Mouse (Mus musculus) kidney, postnatal 4 days (tissue): ENCODE data around the gene Asz1.
A peak's percentile ranks its signal among the peaks of the same experiment; 100 is the strongest.

Experiments
- DNase-seq, 2 experiments: peaks; one replicate each; pipeline ENCODE4 v3.0.0; 2021; ENCODE audit warnings: mixed read lengths in 2 of 2

Gene Asz1

DNA sequence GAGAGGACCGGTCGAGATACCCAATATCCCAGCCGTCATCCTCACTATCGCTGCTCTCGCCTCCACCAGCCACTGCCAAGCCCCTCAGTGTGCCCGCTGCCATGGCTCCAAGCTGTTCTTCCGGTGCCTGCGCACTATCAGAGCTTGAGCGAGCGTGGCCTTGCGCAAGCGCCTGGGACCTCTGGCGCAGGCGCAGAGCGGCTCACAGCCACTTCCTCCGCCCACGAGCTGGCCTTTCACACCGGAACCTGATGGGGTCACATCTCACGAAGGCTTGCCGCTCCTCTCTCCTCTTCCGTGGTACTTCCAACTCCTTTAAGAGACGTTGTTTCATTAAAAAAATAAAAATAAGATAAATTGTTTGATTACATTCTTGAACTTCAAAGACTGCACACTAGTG, at the start of gene Asz1:
Gene Asz1, minus strand, starts transcription at position 128 of the 400 bp plus-strand sequence.
- DNase-seq: no peak

DNA sequence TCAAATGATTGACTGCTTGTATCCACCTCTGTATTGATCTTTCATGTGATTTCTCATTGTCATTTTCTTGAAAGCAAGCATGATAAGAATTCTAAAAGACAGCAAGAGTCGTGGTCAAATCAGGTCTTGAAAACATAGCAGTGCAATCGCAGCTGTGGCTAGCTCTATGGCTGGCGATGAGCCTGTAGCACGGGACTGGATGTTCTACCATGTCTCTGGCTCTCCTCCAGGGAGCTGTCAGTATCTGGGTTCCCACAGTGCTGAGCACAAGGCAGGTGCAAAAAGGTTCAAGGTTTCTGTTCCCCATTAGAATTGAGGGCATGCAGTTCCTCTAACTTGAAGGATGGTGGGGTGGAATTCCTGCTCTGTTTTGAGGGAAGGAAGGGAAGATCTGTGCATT, 44.2 kb upstream of the Asz1 start:
- no peak for DNase-seq

DNA sequence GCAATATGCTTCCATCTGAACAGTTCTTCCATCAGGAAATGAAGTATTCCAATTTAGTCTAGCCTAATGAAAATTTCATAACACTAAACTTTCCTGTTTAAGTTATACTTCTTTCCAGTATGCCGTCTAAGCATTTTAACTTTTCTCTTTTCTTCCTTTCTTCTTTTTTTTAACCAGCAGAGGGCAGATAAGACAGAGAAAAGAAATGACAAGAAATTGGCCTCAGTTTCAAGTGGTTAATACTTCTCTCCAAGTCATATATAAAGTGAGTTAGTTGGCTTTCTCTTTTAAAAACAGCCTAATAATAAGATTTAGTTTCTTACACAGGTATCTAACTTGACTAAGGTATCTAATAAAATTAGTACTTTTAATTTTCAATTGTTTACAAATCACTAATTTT, 26.4 kb upstream of the Asz1 start:
- no peak for DNase-seq

DNA sequence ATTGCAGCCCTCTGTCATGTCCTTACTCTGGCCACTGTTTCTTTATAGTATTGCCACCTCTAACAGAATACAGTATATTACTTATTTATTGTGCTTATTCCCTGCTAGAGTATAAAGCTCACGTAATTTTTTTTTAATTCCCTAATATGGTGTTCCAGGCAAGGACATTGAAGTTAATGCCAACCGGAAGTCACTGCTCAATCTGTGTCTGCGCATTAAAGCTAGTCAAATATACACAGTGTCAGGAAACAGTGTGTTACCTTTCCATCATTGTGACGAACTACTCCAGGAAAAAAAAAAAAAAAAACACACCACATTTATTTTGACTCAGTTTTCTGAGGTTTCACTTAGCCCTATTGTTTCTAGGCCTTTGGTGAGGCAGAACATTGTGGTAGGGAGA, 19.2 kb upstream of the Asz1 start:
- no peak for DNase-seq

- no peak for DNase-seq
These were observed 18.5 kb upstream of the Asz1 start for GRCm38 (mm10) chr6:18127206-18127983.

- no peak for DNase-seq
These were observed 12.0 kb downstream of the Asz1 start for GRCm38 (mm10) chr6:18096861-18097260.

GRCm38 (mm10) chr6:18089098-18089497, 19.8 kb downstream of the Asz1 start:
- DNase-seq: no peak

DNA sequence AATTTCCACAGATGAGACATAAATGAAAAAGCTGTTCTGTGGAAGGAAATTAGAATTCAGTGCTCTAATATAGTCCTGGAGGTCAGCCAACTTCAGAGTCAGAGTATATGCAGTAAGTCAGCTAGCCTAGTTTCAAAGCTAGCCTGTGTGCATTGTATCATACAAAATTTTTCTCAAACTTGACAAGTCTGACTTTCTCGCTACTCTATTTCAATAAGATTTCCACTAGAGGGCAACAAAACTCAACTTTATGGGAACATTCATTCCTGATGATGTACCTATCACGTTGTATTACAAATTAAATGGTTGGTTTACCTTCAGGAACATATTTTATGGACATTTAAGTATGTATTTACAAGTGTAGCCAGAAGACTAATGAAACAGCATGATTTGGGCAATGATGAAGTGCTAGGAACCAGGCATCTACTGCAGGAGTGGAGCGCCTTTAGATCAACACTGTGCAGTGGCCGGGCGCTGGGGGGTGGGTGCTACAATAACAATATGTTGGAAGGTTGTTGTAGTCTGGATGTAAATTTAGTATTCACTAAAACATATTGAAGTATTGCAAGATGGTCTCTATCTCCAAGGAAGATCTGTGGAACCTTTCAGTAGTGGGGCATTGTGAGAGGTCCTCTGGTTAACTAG, 21.6 kb downstream of the Asz1 start:
- no peak for DNase-seq

- DNase-seq: no peak
These were observed 30.2 kb downstream of the Asz1 start for GRCm38 (mm10) chr6:18078615-18079014.

DNA sequence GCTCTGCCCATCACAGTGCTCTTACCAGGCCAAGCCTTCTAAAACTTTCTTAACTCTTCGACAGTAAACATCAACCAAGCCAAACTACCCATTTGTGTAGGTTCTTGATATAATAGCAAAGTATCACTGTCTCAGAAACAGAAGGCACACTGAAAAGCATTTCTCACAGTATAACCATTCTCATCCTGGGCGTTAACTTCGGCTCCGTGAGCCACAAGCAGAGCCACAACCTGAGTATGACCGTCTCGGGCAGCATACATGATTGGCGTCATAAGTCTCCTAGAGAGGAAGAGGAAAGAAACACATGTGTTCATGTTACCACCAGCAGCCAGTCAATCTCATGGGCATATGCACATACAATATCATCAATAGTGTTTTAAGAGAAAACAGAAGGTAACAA, 31.9 kb downstream of the Asz1 start:
- no peak for DNase-seq

GRCm38 (mm10) chr6:18076577-18076976, 32.3 kb downstream of the Asz1 start:
- DNase-seq: no peak

DNA sequence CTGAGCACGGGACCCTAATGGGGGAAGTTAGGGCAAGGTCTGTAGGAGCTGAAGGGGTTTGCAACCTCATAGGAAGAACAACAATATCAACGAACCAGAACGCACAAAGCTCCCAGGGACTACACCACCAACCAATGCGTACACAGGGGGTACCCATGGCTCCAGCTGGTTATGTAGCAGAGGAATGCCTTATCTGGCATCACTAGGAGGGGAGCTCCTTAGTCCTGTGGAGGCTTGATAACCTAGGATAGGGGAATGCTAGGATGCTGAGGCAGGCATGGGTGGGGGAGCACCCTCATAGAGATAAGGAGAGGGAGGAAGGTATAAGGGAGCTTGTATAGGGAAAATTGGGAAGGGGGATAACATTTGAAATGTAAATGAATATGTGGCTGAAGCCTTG, 51.0 kb downstream of the Asz1 start:
- DNase-seq: no peak

- DNase-seq: no peak
These were observed 57.2 kb downstream of the Asz1 start for GRCm38 (mm10) chr6:18051702-18052101.

DNA sequence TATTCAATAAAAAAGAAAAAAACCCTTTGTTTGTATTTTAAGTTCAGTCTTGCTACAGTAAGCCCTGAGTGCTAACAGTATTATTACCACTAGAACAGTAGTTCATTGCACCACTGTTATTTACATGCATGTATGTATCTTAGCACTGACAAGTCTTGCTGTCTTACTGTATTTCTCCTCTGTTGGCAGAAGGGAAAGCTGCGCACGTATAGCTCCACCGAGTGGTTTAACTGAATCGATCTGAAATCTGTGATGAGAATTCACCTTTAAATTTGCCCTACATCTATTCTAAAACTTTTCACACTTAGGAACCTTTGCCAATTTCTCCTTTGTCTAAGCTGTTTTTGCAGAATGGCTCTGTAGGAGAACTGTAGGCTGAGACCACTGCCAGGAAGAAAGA, 64.6 kb downstream of the Asz1 start:
- DNase-seq: no peak

- no peak for DNase-seq
These were observed 65.7 kb downstream of the Asz1 start for GRCm38 (mm10) chr6:18043172-18043571.

DNA sequence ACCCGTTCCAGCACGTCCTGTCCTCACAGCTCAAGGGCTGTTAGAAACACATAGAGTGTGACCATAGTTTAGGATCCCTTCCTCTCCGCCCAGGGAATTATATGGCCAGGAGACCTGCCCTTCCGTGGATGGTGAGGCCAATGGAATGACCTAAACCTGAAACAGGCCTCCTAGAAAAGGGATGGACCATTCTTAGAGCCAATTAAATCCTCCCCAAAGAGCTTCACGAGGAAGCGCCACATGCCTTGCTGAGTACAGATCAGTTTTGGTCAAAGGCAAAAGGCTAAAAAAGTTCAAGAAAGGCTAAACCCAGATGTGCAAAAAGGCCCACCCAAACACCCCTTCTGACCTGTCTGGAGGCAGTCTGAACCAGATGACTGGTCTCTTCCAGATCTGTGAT, 76.6 kb downstream of the Asz1 start:
- no peak for DNase-seq

- DNase-seq: peak; percentile 66 to 76
These were observed 77.3 kb downstream of the Asz1 start for GRCm38 (mm10) chr6:18031509-18032010.

DNA sequence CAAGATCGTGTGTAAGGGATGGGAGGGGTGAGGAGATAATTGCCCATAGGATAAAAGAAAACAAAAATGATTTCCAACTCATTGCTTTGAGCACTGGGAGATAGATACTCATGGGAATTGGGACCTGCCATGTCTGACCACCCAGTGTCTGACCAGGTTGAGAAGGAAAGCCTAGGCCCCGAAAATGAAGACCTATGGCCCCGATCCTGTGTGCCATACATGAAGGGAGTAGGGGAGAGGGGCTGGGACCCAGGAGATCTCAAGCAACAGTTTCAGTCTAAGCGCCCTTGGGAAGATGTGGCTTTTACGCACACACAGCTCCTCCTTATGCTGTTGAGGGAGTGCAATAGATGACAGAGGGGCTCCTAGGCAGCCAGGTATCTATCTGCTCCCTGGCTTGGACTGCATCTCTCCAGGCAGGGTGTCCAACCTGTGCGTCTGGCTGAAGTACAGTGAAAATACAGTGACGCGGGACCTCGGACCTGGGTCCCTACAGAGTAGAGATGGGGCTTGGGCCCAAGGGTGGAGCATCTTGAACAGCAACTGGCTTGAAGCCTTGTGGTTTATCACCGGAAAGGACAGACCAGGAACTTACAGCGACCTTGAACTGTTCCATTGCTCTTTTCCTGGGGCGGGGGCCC, 77.9 kb downstream of the Asz1 start:
- DNase-seq: peak in 1 of 2 experiments; percentile 7

- peak; percentile 33 to 37 for DNase-seq
These were observed 78.9 kb downstream of the Asz1 start, which contains the start of gene Wnt2 for GRCm38 (mm10) chr6:18029746-18030656. Gene Wnt2 (minus strand): TSS chr6:18030585.

DNA sequence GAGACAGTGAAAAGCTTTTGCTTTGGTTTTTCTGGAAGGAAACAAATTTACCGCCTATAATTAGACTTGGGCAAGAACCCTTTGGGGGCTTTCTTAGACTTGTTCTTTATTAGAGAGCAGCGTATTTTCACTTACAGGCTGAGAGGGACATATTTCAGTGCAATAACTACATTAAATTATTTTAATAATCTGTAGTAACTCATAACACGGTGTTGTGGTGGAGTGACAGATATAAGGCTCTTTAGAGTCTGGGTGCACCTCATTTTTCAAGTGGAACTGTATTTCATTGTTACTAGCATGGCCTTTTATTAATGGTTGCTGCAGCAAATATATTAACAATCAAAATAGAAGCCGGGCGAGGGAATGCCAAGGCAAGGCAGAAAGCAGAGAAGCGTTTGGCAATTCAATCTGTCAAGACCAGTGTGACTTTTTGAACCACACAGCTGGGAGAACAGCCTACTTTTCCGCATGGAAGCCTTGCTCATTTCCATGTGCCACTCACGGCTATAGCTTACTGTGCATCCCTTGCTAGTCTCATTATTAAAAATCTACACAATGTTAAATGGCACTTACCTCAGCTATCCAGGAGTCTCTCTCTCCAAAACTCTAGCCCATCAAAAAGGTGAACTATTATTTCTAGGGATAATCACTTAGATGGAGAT, 84.6 kb downstream of the Asz1 start:
- no peak for DNase-seq

- DNase-seq: no peak
These were observed 95.5 kb downstream of the Asz1 start for GRCm38 (mm10) chr6:18013346-18013745.

DNA sequence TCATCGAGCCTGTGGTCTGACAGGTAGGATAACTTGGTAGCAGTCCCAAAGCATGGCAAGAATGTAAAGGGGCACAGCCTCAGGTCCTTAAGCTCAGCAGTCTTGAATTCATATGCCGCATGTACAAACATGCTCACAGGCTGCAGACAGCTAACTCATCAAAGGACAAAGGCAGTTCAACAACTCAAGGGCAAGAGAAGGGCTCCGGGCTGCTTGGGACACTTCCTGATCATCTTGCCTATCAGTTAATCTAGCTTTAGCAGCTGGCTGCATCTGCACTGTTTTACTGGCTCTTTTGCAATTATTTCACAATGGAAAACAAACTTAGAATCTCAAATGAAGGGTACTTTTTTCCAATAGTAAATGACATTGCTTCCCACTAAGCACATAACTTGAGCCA, 101.5 kb downstream of the Asz1 start:
- DNase-seq: no peak
